Mouse (Mus musculus) embryonic fibroblast, embryonic 13.5 days (primary cell): ENCODE measurements at regions not wholly inside any gene's neighbourhood (a gene's known extent, or its start where the extent isn't known, plus 50 kb on each side); places are given as distances from the start of the nearest gene placed in this dataset.

ENCODE experiments used
- H3K27ac ChIP-seq: 2 replicates; pipeline ENCODE4 v1.5.1; 2012; ENCODE audit warnings: low read length, control low read depth, inconsistent platforms; ENCODE audit not compliant: insufficient read depth
- H3K4me1 ChIP-seq: 2 replicates; pipeline ENCODE4 v1.6.1; 2011; ENCODE audit warnings: low read length; ENCODE audit not compliant: control insufficient read depth, insufficient read depth
- H3K4me3 ChIP-seq: 2 replicates; pipeline ENCODE4 v1.5.1; 2011; ENCODE audit warnings: mild to moderate bottlenecking, control low read depth, low read length; ENCODE audit not compliant: insufficient read depth
- CTCF ChIP-seq: IDR thresholded peaks from 2 replicates; pipeline ENCODE4 v1.5.1; 2011; ENCODE audit warnings: mild to moderate bottlenecking, control low read depth, low read length, moderate library complexity, borderline replicate concordance; ENCODE audit not compliant: insufficient read depth
- POLR2A ChIP-seq: IDR thresholded peaks from 2 replicates; pipeline ENCODE4 v1.6.1; 2011; ENCODE audit warnings: low read depth, mild to moderate bottlenecking, control low read depth, low read length, moderate library complexity

GRCm38 (mm10) chrX:9738904-9739303 is 76.1 kb upstream of the Dynlt3 start:
- TF ChIP-seq POLR2A (no peak), CTCF (no peak)
- Histone ChIP-seq H3K4me1 (no peaks in the 10 kb centered on the region), H3K4me3 (no peak overlapping the region), H3K27ac (no peak overlapping the region)

DNA sequence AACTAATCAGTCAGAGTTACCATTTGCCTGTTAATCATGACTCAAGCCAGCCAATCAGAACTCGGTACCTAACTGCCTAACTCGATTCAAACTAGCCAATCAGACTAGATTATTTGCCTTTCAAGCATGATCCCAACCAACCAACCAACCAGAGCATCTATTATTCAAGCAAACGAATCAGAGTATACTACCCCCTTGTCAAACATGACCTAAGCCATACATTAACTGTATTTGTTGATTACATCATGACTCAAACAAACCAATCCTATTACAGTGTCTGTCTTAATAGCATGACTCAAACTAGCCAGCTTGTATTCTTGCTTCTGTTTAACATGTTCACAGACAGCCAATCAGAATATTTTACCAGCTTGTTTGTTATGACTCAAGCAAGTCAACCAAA is 79.7 kb upstream of the Dynlt3 start:
- H3K27ac ChIP-seq, result no peak overlapping the region
- TF ChIP-seq POLR2A (no peak), CTCF (no peak)
- no peak overlapping the region for H3K4me3 ChIP-seq
- H3K4me1 ChIP-seq, result no peaks in the 10 kb centered on the region

DNA sequence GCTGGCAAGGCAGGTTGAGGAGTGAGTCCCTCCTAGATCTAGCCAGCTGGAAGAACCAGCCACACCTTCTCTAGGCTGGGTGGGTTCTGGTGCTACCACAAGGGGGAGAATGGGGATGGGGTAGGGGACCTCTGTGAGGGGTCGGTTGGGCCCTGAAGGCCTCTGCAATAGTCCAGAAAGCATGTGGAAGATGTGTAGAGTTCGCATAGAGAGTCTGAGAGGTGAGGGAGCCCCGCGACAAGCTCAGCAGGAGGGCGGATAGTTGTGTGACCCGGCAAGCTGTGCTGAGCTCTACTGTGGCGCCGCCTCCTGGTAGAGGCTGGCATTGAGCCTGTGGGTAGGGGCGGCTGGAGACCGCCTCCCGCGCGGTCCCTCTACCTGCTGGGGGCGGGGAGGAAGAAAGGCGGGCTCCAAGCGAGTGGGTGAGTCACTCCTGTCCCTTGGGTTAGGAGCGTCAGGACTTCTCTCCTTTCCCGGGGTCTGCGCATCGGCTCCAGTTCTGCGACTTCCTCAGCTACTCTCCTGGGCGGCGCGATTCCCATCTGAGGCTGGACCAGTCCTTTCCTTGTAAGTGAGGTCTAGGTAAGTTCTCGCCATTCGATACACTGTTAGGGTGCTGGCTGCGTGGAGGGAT is 84.6 kb upstream of the Dynlt3 start:
- H3K27ac ChIP-seq, result no peak overlapping the region
- H3K4me3 ChIP-seq, result peak overlapping the region; percentile 37; the same call in 1 of the 2 replicates
- no peak for TF ChIP-seq POLR2A
- peak; percentile 31; the same call in 1 of the 2 replicates for TF ChIP-seq CTCF
- H3K4me1 ChIP-seq, result no peaks in the 10 kb centered on the region

- no peak overlapping the region for H3K27ac ChIP-seq
- no peak overlapping the region for H3K4me3 ChIP-seq
- no peaks in the 10 kb centered on the region for H3K4me1 ChIP-seq
- TF ChIP-seq POLR2A (no peak), CTCF (no peak)
Observed at GRCm38 (mm10) chrX:9752954-9753572, 90.3 kb upstream of the Dynlt3 start.

GRCm38 (mm10) chrX:9769540-9769939 is 77.2 kb upstream of the Hypm start:
- TF ChIP-seq POLR2A, result no peak
- TF ChIP-seq CTCF, result no peak
- H3K4me1 ChIP-seq, result peaks cover 2% of the 10 kb centered on the region; the same call in 1 of the 2 replicates
- no peak overlapping the region for H3K4me3 ChIP-seq
- peak overlapping the region; percentile 52 for H3K27ac ChIP-seq

GRCm38 (mm10) chrX:9777498-9777897 is 69.2 kb upstream of the Hypm start:
- H3K27ac ChIP-seq, result no peak overlapping the region
- no peak for TF ChIP-seq CTCF
- no peak for TF ChIP-seq POLR2A
- no peaks in the 10 kb centered on the region for H3K4me1 ChIP-seq
- H3K4me3 ChIP-seq, result no peak overlapping the region

GRCm38 (mm10) chrX:9789542-9789941 is 57.2 kb upstream of the Hypm start:
- Histone ChIP-seq H3K27ac (no peak overlapping the region), H3K4me3 (no peak overlapping the region), H3K4me1 (no peaks in the 10 kb centered on the region)
- TF ChIP-seq POLR2A, result no peak
- TF ChIP-seq CTCF, result no peak
